Mouse (Mus musculus): ENCODE results near the gene Mylpf.
"Not testable (repeated sequence)": the region's sequence is repeated elsewhere in the genome, so short reads cannot be mapped to it uniquely, and the experiment has no call there.

The Mylpf gene

GRCm38 (mm10) chr7:127225147-127225995, 16.7 kb downstream of the Mylpf start:
- DNase-seq (ENCODE audit: low spot score in 2 of 2): peak in 1 of 2 experiments; percentile 48

DNA sequence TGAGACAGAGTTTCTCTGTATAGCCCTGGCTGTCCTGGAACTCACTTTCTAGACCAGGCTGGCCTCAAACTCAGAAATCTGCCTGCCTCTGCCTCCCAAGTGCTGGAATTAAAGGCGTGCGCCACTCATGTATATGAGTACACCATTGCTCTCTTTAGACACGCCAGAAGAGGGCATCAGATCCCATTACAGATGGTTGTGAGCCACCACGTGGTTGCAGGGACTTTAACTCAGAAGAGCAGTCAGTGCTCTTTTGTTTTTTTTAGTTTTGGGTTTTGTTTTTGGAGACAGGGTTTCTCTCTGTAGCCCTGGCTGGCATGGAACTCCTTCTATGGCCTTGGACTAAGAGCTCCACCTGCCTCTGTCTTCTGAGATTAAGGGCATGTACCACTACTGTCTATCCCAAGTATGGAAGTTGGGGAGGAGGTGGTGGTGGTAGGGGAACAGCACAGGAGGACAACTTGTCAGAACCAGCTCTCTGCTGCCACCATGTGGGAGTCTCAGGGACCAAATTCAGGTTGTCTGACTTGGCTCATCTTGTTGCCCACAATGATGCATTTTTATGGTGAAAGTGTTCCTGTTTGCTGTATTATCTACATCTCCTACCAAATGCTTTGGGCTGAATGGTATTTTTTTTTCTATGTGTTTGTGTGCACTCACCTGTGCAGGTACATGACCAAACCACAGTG, 20.1 kb downstream of the Mylpf start:
- DNase-seq (ENCODE audit: low spot score in 2 of 2): peak; percentile 74 to 85

- no peak for DNase-seq (ENCODE audit: low spot score in 2 of 2)
Observed at GRCm38 (mm10) chr7:127231376-127231775, 22.7 kb downstream of the Mylpf start.

GRCm38 (mm10) chr7:127231826-127232621, 23.3 kb downstream of the Mylpf start:
- DNase-seq (ENCODE audit: low spot score in 2 of 2): no peak

- DNase-seq (ENCODE audit: low spot score in 2 of 2): peak; percentile 79 to 85
Observed at GRCm38 (mm10) chr7:127232622-127233367, 24.1 kb downstream of the Mylpf start, which contains the start of the genes Zfp553 and Sept1. Gene Zfp553, plus strand, starts transcription at chr7:127233061. Gene Sept1, minus strand, starts transcription at chr7:127233130.

- no peak for DNase-seq (ENCODE audit: low spot score in 2 of 2)
Observed at GRCm38 (mm10) chr7:127233368-127233749, 24.7 kb downstream of the Mylpf start.

GRCm38 (mm10) chr7:127233765-127234164, 25.1 kb downstream of the Mylpf start:
- DNase-seq (ENCODE audit: low spot score in 2 of 2): no peak

- no peak for DNase-seq (ENCODE audit: low spot score in 2 of 2)
Observed at GRCm38 (mm10) chr7:127234777-127235176, 26.1 kb downstream of the Mylpf start.

- DNase-seq (ENCODE audit: low spot score in 2 of 2): no peak
Observed at GRCm38 (mm10) chr7:127243361-127243867, 34.7 kb downstream of the Mylpf start.

GRCm38 (mm10) chr7:127243870-127244657, 35.4 kb downstream of the Mylpf start, which contains the start of gene Zfp771:
Gene Zfp771, plus strand, starts transcription at chr7:127244274.
- DNase-seq (ENCODE audit: low spot score in 2 of 2): peak; percentile 88 to 92

DNA sequence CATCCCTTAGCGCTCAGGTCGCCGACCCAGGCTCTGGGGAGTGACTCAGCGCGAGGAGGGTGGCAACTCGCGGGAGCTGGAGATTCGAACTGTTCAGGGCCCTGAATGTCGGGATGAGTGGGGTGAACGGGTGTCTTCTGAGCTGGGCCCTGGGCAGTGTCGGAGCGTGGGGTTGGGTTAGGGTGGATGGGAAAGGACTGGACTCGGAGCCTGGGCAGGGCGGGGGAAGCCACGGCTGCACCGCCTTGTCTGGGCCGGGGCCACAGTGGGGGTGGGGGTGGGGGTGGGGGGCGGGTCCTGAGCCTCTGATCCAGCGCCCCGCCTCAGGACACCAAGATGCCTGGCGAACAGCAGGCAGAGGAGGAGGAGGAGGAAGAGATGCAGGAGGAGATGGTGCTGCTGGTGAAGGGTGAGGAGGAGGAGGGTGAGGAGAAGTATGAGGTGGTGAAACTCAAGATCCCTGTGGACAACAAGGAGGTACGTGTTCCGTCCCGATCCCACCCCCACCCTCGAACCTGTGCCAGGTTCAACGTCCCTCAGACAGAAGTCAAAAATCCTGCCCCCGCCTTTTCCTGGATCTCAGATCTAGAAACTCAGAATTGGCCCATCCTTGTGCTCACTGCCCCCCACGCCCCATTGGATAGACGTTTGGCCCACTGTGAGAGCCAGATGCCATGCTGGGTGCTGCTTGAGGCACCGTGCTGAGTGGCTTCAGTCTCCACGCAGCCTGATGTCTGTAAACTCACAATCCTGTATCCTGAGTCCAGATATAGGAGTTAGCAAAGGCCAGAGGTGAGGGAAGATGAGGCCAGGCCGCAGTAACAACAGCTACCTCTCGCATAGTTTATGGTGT, 36.2 kb downstream of the Mylpf start:
- no peak for DNase-seq (ENCODE audit: low spot score in 2 of 2)

GRCm38 (mm10) chr7:127250511-127250910, 41.8 kb downstream of the Mylpf start:
- not testable (repeated sequence) for DNase-seq (ENCODE audit: low spot score in 2 of 2)

DNA sequence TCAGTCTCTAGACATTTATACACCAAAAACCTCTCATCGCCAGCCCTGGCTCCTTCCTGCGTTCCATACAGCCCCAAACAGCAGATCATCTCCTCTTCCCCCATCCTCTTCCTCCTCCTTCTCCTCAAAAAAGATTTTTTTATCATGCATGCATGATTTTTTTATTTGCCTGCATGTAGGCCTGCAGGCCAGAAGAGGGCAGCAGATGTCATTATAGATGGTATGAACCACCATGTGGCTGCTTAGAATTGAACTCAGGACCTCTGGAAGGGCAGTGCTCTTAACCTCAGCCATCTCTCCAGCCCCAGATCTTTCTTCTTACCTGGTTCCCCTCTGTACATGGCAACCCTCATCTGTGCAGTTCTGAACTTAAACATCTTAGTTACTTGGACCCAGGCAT, 43.7 kb downstream of the Mylpf start:
- DNase-seq (ENCODE audit: low spot score in 2 of 2): no peak

DNA sequence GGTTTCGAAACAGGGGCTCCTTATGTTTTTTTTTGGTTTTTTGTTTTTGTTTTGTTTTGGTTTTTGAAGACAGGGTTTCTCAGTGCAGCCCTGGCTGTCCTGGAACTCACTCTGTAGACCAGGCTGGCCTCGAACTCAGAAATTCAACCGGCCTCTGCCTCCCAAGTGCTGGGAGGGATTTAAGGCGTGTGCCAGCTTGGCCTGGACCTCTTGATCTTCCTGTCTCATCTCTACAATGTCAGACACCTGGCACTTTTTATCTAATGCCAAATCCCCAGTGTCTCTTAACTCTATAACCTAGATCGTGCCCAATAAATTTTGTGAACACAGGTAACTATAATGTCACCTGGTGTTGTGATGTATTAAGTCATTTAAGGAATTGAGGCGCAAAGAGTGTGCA, 44.7 kb downstream of the Mylpf start:
- no peak for DNase-seq (ENCODE audit: low spot score in 2 of 2)

DNA sequence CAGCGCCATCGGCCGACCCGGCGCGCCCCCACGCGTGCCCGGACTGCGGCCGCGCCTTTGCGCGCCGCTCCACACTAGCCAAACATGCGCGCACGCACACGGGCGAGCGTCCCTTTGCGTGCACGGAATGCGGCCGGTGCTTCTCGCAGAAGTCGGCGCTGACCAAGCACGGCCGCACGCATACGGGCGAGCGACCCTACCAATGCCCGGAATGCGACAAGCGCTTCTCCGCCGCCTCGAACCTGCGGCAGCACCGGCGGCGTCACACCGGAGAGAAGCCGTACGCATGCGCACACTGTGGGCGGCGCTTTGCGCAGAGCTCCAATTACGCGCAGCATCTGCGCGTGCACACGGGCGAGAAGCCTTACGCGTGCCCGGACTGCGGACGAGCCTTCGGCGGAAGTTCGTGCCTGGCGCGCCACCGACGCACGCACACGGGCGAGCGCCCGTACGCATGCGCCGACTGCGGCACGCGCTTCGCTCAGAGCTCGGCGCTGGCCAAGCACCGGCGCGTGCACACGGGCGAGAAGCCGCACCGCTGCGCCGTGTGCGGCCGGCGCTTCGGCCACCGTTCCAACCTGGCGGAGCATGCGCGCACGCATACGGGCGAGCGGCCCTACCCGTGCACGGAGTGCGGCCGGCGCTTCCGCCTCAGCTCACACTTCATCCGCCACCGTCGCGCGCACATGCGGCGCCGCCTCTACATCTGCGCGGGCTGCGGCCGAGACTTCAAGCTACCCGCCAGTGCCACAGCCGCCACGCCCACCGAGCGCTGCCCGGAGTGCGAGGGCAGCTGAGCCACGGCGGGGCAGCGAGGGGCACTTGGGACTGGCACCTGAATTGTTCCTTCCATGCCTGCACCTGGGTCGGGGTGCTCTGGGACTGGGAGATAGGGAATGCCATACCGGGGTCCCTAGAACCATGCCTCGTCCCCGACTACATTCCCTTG, 45.4 kb downstream of the Mylpf start:
- peak; percentile 94 to 97 for DNase-seq (ENCODE audit: low spot score in 2 of 2)

DNA sequence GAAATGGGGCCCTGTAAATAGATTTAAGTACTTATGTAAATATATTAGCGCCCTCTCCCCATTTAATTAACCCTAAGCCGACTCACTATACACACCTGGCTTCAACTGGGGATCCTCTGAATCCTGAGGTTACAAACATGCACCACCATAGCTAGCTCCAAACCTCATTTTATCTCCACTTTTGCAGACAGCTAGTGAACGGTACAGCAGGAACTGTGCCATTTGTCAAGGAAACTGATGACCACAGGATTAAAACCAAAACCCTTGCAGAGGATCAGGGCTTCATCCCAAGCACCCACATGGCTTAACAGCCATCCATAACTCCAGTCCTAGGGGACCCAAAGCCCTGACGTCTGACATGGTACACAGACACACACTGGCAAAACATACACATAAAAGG, 46.3 kb downstream of the Mylpf start:
- no peak for DNase-seq (ENCODE audit: low spot score in 2 of 2)

DNA sequence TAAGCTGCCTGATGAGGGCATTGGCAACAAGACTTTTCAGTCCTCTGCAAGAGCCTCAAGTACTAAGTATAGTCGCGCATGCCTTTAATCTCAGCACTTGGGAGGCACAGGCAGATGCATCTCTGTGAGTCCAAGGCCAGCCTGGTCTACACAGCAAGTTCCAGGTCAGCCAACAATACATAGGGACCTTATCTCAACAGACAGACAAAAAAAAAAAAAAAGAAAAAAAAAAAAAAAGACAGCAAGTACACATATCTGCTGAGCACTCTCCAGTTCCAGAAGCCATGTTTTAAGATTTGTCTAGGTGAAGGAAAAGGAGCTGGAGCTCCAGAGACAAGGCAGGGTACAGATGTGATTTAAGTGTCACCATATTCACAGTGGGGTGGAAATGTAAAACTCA, 47.3 kb downstream of the Mylpf start:
- no peak for DNase-seq (ENCODE audit: low spot score in 2 of 2)

DNA sequence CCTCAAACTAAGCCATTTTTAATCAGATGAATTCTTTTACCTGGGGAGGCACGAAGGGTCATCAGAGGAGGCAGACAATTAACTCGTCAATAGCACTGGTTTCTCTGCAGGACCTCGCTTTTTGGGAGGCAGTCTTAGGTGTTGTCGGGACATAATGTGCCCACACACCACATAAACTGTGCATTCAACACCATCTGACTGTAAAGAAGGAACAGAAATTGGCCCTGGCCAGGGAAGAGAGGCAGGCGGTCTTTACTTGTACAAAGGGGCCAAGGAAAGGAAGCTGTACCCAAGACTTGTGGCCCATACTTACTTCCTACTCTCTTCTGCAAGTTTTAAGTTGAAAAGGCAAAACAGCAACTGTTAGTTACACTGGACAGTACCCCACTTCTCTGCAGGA, 47.8 kb downstream of the Mylpf start:
- DNase-seq (ENCODE audit: low spot score in 2 of 2): no peak
